Mouse (Mus musculus) heart, embryonic 15.5 days (tissue): Measurements from ENCODE around the gene Tbc1d10c. TPM values are rescaled to one million over a fixed set of nuclear protein-coding genes. Genes with fewer than 3 reads are reported as not detected.
A peak's percentile ranks its signal among the peaks of the same experiment; 100 is the strongest.

Source experiments
- ATAC-seq: fragments of 200-750 bp; cut with Nextera tagmentation; replicated peaks from 2 replicates; pipeline ENCODE4 v1.8.0; 2017; ENCODE audit warnings: low read depth, moderate TSS enrichment; ENCODE audit not compliant: insufficient number of reproducible peaks, insufficient read depth, low FRiP score
- H3K27ac ChIP-seq: fragments of 300-500 bp; sonication (generic); 2 replicates; pipeline ENCODE4 v1.5.1; 2015; ENCODE audit warnings: mild to moderate bottlenecking, inconsistent platforms
- H3K27me3 ChIP-seq: fragments of 300-500 bp; sonication (generic); 2 replicates; pipeline ENCODE4 v1.6.1; 2015; ENCODE audit warnings: inconsistent platforms
- H3K36me3 ChIP-seq: fragments of 300-500 bp; sonication (generic); 2 replicates; pipeline ENCODE4 v1.6.1; 2015; ENCODE audit warnings: mild to moderate bottlenecking, inconsistent platforms
- H3K4me1 ChIP-seq: fragments of 300-500 bp; sonication (generic); replicated peaks from 2 replicates; pipeline ENCODE4 v1.6.1; 2015; ENCODE audit warnings: inconsistent platforms
- H3K4me2 ChIP-seq: fragments of 300-500 bp; sonication (generic); 2 replicates; pipeline ENCODE4 v1.6.1; 2015; ENCODE audit warnings: inconsistent platforms, mild to moderate bottlenecking, moderate library complexity
- H3K4me3 ChIP-seq: fragments of 300-500 bp; sonication (generic); 2 replicates; pipeline ENCODE4 v1.5.1; 2015; ENCODE audit warnings: mild to moderate bottlenecking, inconsistent platforms
- H3K9ac ChIP-seq: fragments of 300-500 bp; sonication (generic); 2 replicates; pipeline ENCODE4 v1.6.1; 2015; ENCODE audit warnings: mild to moderate bottlenecking, inconsistent platforms
- H3K9me3 ChIP-seq: fragments of 300-500 bp; sonication (generic); replicated peaks from 2 replicates; pipeline ENCODE4 v1.6.1; 2016; ENCODE audit warnings: inconsistent platforms
- WGBS: fragments of 180-500 bp; shearing (Covaris S2); methylation state at CpG from one replicate; pipeline ENCODE4 v1.1.7; 2015; ENCODE audit warnings: mixed read lengths; 5-methylcytosine and 5-hydroxymethylcytosine counted together
- polyA plus RNA-seq: library from polyadenylated mRNA; unstranded; fragments of >200 nt; fragmentation: Nextera tagmentation; extraction: Ambion mirVana; gene quantifications from 2 replicates; pipeline ENCODE4 v1.2.1, GENCODE M21; 2015

Tbc1d10c gene
- polyA plus RNA-seq, 1 experiment from 2014 or later, result 3.0 TPM

DNA sequence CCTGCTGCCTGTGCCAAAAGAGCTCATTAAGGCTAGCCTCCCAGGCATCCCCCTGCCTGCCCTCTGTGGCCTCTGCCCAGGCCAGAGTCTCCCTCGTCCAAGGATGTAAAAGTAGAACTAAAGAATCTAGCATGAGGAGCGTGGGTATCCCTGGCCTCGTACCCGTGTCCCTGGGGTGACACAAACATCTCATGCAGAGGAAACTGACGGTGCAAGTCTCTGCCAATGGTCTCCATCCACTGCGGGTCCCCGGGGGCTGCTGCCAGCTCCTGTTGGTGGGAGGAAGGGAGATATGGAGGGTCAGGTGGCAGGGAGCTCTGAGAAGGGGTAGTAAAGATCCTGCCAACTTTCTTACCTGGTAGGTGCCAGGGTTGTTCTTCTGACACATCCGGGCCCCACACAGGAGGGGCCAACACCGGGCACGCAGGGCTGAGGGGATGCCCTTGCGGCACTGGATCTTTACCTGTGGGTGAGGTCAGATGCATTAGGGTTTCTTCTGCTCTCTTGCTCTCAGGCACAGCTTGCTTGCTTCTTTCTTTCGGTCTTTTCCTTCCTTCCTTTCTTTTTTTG is 1.9 kb downstream of the Tbc1d10c start:
- Histone ChIP-seq H3K4me2 (peak overlapping the region; percentile 3; the same call in 1 of the 2 replicates), H3K4me1 (peaks cover 58% of the 10 kb centered on the region), H3K9me3 (no peaks in the 10 kb centered on the region), H3K27me3 (no peaks in the 10 kb centered on the region), H3K4me3 (no peak overlapping the region), H3K9ac (no peak overlapping the region), H3K36me3 (peaks cover 10% of the 10 kb centered on the region), H3K27ac (no peak overlapping the region)
- 85% methylated on average over 12 of the region's 12 CpGs for WGBS
- ATAC-seq, result no peak

DNA sequence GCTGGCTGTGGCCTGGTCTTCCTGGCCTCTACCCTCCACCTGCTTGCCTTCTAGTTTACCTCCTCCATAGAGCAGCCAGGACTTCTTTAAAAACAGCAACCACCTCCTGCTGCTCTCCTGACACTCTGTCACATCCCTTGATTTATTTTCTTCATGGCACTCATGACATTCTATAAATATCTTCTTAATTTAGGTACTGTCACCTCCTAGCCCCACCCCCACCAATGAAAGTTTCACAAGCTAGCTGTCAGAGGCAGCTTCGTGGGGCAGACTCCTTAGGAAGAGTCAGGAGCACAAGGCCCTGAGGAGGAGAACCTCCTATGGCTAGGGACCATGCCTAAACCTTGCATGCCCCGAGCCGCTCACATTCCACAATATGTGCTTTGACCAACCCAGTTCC is 3.8 kb downstream of the Tbc1d10c start:
- peaks cover 44% of the 10 kb centered on the region for H3K4me1 ChIP-seq
- H3K9me3 ChIP-seq, result no peaks in the 10 kb centered on the region
- ATAC-seq, result no peak
- peak overlapping the region; percentile 32; the same call in 1 of the 2 replicates for H3K27ac ChIP-seq
- no peaks in the 10 kb centered on the region for H3K36me3 ChIP-seq
- H3K4me2 ChIP-seq, result peak overlapping the region; percentile 6; the same call in 1 of the 2 replicates
- no peak overlapping the region for H3K9ac ChIP-seq
- no peak overlapping the region for H3K4me3 ChIP-seq
- H3K27me3 ChIP-seq, result no peaks in the 10 kb centered on the region
- WGBS, result 58% methylated on average over 3 of the region's 3 CpGs

DNA sequence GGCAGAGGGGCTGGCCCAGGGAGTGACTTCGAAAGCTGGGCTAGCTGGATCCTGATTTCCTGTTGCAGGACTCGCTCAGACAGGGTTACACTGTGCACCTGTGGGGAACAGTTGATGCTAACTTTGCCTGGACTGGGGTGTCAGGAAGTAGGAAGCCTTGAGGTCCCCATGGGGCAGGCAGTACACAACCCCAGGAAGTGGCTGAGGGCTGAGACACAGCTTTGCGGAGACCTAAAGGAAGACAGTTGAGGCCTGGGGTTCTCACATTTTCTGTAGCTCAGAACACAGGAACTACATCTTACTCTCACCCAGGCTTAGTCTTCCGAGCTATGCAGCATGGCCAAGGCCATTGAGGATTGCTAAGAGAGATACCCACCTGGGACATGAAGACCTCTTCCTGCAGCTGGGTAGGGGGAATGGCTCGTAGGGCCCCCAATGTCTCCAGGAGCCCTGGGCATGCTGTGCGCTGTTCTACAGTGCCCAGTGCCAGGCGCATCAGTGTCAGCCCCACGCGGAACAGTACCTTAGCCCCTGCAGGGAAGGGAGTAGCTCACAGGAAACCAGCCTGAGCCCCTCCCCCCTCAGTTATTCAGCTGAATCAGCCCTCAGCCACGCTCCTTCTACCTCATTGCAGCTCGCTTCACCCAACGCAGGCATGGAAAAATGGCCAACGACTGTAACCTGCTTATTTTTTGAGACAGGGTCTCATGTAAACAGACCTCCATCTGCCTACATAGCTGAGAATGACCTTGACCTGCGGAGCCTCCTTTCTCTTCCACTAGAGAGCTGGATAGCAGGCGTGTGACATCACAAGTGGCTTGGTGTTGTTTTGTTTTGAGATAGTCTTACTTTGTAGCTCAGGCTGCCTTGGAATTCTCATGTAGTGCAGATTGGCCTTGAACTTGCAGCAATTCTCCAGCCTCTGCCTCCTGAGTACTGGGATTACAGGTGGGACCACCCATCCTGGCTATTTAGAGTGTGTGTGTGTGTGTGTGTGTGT is 5.8 kb downstream of the Tbc1d10c start:
- Histone ChIP-seq H3K9me3 (no peaks in the 10 kb centered on the region), H3K27me3 (no peaks in the 10 kb centered on the region), H3K4me1 (peaks cover 34% of the 10 kb centered on the region), H3K27ac (peak overlapping the region; percentile 50), H3K4me2 (0 out of 2 replicates have a peak overlapping the region, but pooled peaks have one; percentile 8), H3K4me3 (no peak overlapping the region), H3K9ac (no peak overlapping the region), H3K36me3 (no peaks in the 10 kb centered on the region)
- WGBS, result 51% methylated on average over 15 of the region's 15 CpGs
- ATAC-seq, result no peak; the same call in 1 of the 2 replicates

DNA sequence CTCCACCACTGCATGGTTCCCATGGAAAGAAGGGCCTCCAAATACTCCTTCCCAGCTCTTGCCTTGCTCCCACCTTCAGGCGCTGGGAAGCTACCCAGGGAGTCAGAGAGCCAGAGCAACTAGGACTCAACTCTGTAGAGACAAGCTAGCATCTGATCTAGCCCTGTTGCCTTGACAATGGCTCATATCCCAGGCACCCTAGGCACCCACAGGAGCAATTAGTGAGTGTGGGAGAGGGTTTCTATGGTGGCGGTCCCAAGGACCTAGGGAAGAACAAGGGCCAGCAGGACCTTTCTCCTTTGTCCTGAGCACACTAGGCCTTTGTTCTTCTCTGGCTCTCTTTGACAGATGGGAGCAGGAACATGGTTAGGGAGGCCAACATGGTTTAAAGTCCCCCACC is 7.4 kb downstream of the Tbc1d10c start:
- H3K27me3 ChIP-seq, result no peaks in the 10 kb centered on the region
- H3K36me3 ChIP-seq, result no peaks in the 10 kb centered on the region
- ATAC-seq, result no peak
- no peak overlapping the region for H3K27ac ChIP-seq
- peaks cover 34% of the 10 kb centered on the region for H3K4me1 ChIP-seq
- no peak overlapping the region for H3K4me3 ChIP-seq
- H3K9ac ChIP-seq, result no peak overlapping the region
- no peak overlapping the region for H3K4me2 ChIP-seq
- WGBS, result 72% methylated on average over 2 of the region's 2 CpGs
- no peaks in the 10 kb centered on the region for H3K9me3 ChIP-seq

DNA sequence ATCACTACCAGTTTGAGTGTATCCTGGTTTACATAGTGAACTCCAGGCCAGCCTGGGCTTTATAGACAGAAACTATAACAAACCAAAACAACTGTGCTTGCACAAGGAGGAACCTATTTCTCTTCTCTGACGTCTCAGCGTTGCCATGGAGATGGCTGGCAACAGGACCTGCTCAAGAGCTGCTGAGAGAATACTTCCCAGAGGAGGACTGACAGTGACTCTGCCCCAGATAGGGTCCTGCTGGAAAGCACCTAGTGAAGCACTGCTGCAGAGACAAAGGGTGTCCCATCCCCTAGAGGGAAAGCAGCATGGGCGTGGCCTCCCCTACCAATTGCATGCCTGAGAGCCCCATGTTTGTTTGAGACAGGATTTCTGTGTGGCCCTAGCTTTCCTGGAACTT is 9.2 kb downstream of the Tbc1d10c start:
- peaks cover 24% of the 10 kb centered on the region for H3K4me1 ChIP-seq
- no peak overlapping the region for H3K4me3 ChIP-seq
- H3K4me2 ChIP-seq, result no peak overlapping the region
- WGBS, result 45% methylated on average over 3 of the region's 3 CpGs
- no peaks in the 10 kb centered on the region for H3K27me3 ChIP-seq
- H3K9me3 ChIP-seq, result no peaks in the 10 kb centered on the region
- no peak overlapping the region for H3K27ac ChIP-seq
- H3K36me3 ChIP-seq, result no peaks in the 10 kb centered on the region
- no peak for ATAC-seq
- H3K9ac ChIP-seq, result no peak overlapping the region

DNA sequence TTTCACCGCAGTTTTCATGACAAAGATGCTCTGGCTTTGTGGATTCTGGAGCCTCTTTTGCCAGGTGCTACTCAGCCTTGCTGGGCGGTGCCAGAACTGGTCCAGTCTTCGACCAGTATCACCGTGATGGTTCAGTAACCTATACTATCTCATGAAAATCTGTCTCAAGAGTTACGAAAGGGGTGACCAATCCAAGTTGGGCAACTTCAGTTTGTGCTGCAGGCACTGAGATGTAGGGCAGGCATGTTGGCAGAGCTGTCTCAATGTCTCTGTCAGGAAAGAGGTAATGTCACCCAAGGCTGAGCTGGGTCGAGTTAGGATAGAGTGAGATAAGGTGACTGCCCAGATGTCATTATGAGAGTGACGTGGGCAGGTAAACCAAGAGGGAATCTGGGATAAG is 10.7 kb downstream of the Tbc1d10c start:
- H3K4me2 ChIP-seq, result no peak overlapping the region
- no peaks in the 10 kb centered on the region for H3K9me3 ChIP-seq
- H3K36me3 ChIP-seq, result no peaks in the 10 kb centered on the region
- H3K27me3 ChIP-seq, result no peaks in the 10 kb centered on the region
- H3K27ac ChIP-seq, result no peak overlapping the region
- no peak overlapping the region for H3K4me3 ChIP-seq
- WGBS, result 85% methylated on average over 7 of the region's 7 CpGs
- ATAC-seq, result no peak
- peaks cover 16% of the 10 kb centered on the region for H3K4me1 ChIP-seq
- no peak overlapping the region for H3K9ac ChIP-seq

DNA sequence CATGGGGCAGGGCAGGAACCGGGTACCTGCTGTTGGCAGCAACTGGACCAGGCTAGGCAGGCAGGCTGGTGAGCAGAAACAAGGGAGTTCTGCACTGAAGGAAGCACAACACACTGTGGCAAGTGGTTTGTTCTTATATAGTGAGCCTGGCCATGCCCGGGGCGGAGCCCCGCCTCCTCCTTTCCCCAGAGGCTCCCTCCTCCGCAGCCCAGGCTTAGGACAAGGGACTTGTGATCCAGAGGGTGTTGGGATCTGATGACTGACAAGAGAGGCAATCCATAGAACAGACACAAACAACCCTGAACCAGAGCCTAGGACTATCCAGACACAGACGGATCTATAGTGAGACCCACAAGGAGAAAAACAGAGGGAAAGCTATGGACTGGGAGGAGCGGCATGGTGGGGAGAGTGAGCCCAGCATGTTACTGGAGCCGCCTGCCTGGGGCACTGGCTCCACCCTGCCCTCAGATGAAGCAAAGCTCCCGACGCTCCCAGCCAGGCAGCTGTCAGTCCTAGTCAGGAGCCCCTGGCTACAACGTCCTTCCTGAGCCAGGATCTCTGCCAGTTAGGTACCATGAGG is 15.6 kb downstream of the Tbc1d10c start, which contains the start of gene Carns1:
TSS of gene Carns1 (minus strand) at position 112 of the 580 bp plus-strand sequence.
- H3K4me3 ChIP-seq, result peak within 1 kb of the TSS; percentile 38
- no peaks in the 10 kb centered on the region for H3K36me3 ChIP-seq

DNA sequence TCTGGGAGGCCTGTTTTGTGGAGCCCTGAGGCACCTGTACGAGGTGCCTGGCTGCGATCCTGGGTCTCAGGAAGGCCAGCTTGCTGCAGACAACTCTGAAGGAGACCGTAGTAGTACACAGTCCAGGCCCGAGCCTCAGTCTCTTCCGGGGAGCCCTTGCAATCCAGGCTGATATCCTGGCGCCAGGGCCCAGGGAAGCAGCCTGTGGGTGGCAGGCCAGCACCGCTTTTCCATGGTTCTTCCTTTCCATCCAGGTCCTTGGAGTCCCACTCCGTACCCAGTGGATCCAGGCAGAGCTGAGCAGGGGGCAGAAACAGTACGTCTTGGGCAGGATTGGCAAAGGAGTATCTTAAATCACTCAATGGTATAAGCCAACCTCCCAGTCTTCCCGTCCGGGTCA is 18.2 kb downstream of the Tbc1d10c start:
- peaks cover 54% of the 10 kb centered on the region for H3K4me1 ChIP-seq

More for the DNA sequence above, 15.6 kb downstream of the Tbc1d10c start, which contains the start of gene Carns1:
- peak within 1 kb of the TSS; percentile 86 for H3K27ac ChIP-seq
- peak within 1 kb of the TSS; percentile 64 for H3K4me2 ChIP-seq
- peak within 1 kb of the TSS; percentile 46 for H3K9ac ChIP-seq
- WGBS, result 7% methylated on average over 11 of the region's 11 CpGs
- no peaks in the 10 kb centered on the region for H3K27me3 ChIP-seq
- peaks cover 45% of the 10 kb centered on the region for H3K4me1 ChIP-seq
- no peaks in the 10 kb centered on the region for H3K9me3 ChIP-seq
- ATAC-seq, result peak; percentile 55

DNA sequence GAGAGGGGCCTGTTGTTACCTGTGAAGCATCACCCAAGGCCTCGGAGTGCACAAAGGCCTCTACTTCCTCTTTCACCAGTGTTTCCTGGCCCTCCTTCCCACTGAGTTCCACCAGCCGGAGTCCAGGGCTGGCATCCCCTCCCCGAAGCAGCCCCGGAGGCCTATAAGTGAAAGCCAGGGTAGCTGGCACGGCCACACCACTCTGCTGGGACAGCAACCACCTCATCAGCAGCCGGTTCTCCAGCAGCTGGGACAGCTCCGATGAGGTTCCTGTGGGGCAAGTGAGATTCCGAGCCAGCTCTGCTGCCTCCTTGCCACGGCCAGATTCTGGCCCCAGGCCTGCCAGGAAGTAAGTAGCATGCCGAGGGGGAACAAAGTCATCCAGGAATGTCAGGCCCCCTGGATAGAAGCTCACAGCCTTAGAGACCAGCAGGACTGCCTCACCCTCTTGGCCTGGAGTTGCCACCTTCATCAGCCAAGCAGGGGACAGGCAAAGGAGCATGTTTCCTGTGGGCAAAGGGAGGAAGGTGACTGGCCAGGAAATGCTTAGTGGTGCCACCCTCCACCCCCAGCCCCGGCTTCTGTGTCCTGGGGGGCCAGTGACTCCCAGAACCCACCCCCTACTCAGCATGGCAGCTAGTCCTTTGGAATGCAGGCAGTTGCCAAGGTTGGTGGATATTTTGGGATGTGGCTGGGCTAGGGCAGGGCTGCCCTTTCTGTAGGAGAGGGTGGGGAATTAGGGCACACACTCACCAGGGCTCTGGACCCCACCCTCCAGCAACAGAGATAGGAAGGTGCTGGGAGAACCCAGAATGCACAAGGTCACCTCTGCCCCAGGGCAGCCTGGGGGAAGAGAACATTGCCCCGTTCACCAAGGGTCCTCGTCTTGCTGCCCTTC is 19.4 kb downstream of the Tbc1d10c start:
- Histone ChIP-seq H3K27ac (peak overlapping the region; percentile 92), H3K27me3 (no peaks in the 10 kb centered on the region), H3K9me3 (no peaks in the 10 kb centered on the region), H3K4me3 (peak overlapping the region; percentile 6; the same call in 1 of the 2 replicates), H3K36me3 (no peaks in the 10 kb centered on the region), H3K4me1 (peaks cover 66% of the 10 kb centered on the region), H3K4me2 (peak overlapping the region; percentile 44), H3K9ac (peak overlapping the region; percentile 23; the same call in 1 of the 2 replicates)
- ATAC-seq, result peak; percentile 28; the same call in 1 of the 2 replicates
- 34% methylated on average over 13 of the region's 13 CpGs for WGBS

More for the DNA sequence above, 18.2 kb downstream of the Tbc1d10c start:
- H3K27ac ChIP-seq, result peak overlapping the region; percentile 92
- H3K9me3 ChIP-seq, result no peaks in the 10 kb centered on the region
- H3K36me3 ChIP-seq, result no peaks in the 10 kb centered on the region
- H3K27me3 ChIP-seq, result no peaks in the 10 kb centered on the region
- no peak overlapping the region for H3K4me2 ChIP-seq
- WGBS, result 77% methylated on average over 11 of the region's 11 CpGs
- ATAC-seq, result no peak
- H3K4me3 ChIP-seq, result no peak overlapping the region
- H3K9ac ChIP-seq, result peak overlapping the region; percentile 32; the same call in 1 of the 2 replicates

DNA sequence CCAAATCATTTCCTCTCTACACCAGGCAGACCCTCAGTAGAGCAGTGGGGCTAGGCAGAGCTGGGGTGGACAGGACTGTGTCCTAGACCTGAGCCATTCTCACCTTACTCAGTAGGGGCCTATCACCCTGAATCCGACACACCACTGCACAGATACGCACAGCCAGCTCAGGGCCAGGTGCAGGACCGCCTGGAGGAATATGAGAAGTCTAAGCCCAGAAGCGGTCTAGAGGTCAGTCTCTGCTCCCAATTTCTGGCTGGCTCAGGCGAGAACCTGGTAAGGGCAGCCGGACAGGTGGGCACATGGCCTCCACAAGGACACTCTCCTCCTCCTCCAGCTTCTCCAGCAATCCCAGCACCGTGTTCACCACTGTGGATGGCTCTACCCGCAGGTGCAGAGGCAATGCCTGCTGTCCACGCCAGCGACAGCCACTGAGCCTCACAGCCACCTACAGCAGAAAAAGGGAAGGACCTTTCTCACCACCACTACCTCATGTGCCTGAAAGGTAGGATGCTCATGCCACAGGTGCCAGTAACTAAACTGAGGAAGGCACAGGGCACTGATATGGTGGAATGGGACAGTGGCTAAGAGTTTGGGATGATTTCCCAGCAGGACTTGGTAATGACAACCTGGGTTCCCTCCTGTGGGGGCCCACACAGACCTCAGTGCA is 20.2 kb downstream of the Tbc1d10c start:
- H3K27ac ChIP-seq, result peak overlapping the region; percentile 92

More for the DNA sequence above, 20.2 kb downstream of the Tbc1d10c start:
- WGBS, result 91% methylated on average over 10 of the region's 10 CpGs
- Histone ChIP-seq H3K4me1 (peaks cover 71% of the 10 kb centered on the region), H3K4me3 (peak overlapping the region; percentile 6; the same call in 1 of the 2 replicates), H3K9ac (peak overlapping the region; percentile 23; the same call in 1 of the 2 replicates), H3K9me3 (no peaks in the 10 kb centered on the region), H3K36me3 (no peaks in the 10 kb centered on the region), H3K27me3 (no peaks in the 10 kb centered on the region), H3K4me2 (peak overlapping the region; percentile 44)
- ATAC-seq, result no peak
